ENCODE assay signal across 12 mouse cellular contexts in the genomic region with DNA sequence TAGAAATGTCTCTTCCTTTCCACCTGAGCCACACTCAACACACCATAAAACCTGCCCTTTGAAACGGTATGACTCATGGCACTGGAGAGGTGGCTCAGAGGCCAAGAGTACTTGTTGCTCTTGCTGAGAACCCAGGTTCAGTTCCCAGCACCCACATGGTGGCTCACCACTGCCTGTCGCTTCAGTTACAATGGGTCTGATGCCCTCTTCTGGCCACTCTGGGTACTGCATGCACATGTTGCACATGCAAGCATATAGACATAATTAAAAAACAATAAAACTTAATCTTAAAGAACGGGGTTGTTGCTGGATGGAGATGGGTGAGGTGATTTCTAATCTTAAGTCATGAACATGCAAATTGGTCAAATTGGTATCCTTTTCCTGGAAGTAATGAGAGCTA. TPM values are rescaled to one million over a fixed set of nuclear protein-coding genes. Genes with fewer than 3 reads are reported as not detected.
A peak's percentile ranks its signal among the peaks of the same experiment; 100 is the strongest.
DNase-seq lines count a peak whose midpoint lies in the region; ATAC-seq and TF ChIP-seq lines count a peak whose summit lies in the region.
"Had no signal": no experiment of that assay in that cellular context is flagged by ENCODE, and none has a peak within 500 bp of the region (broad histone marks: within the 10 kb centered on the region; RNA-seq: fewer than 3 reads in every experiment).

No protein-coding gene starts in this region.

- no peak; the same call in 1 of the 2 replicates for TF ChIP-seq RAD21 in MEL (IDR thresholded peaks at IDR 0.05; ENCODE audit: low read depth, low read length)

- DNase-seq in kidney, adult 2 months, result no peak
- DNase-seq in kidney, adult 18-20 months, result no peak
- DNase-seq in midbrain, postnatal 0 days (ENCODE audit: low spot score), result no peak
- DNase-seq in midbrain, embryonic 14.5 days, result no peak
- peak; percentile 20 for DNase-seq in MEL (ENCODE audit: low read depth, low spot score)
- no peak for DNase-seq in spleen, adult 12 weeks (ENCODE audit: low spot score)
- DNase-seq: adrenal gland, postnatal 14 days had no signal

- H3K79me2 ChIP-seq in MEL (ENCODE audit: control insufficient read depth, insufficient read depth, low read length, poor library complexity), result no peaks in the 10 kb centered on the region

- TF ChIP-seq POLR2A in kidney, adult 2 months (IDR thresholded peaks at IDR 0.05; ENCODE audit: low read depth, low read length), result no peak
- no peak for TF ChIP-seq POLR2A in MEL (IDR thresholded peaks at IDR 0.05; ENCODE audit: control insufficient read depth in 1 of 2, insufficient read depth in 1 of 2, low read depth in 1 of 2, low read length in 2 of 2, poor library complexity in 1 of 2)
- TF ChIP-seq POLR2A in testis, adult 2 months (IDR thresholded peaks at IDR 0.05; ENCODE audit: control insufficient read depth, low read depth, low read length), result no peak

- no peaks in the 10 kb centered on the region for H3K36me3 ChIP-seq in kidney, adult 2 months (ENCODE audit: control insufficient read depth, insufficient read depth, low read length)
- H3K36me3 ChIP-seq in midbrain, postnatal 0 days (ENCODE audit: insufficient read depth, low read length), result 0 out of 2 replicates have a peak, but pooled peaks cover 4% of the 10 kb centered on the region
- no peaks in the 10 kb centered on the region for H3K36me3 ChIP-seq in midbrain, embryonic 14.5 days (ENCODE audit: control insufficient read depth, insufficient read depth, low read length)
- H3K36me3 ChIP-seq in MEL (ENCODE audit: control insufficient read depth in 1 of 2, insufficient read depth in 2 of 2, low read length in 2 of 2), result no peaks in the 10 kb centered on the region
- H3K36me3 ChIP-seq in testis, adult 2 months (ENCODE audit: control insufficient read depth, insufficient read depth, low read length), result no peaks in the 10 kb centered on the region
- H3K36me3 ChIP-seq: limb, embryonic 15.5 days had no signal

- H3K27ac ChIP-seq in kidney, adult 2 months (ENCODE audit: insufficient read depth, low read depth, low read length), result no peak overlapping the region
- no peak overlapping the region for H3K27ac ChIP-seq in midbrain, postnatal 0 days (ENCODE audit: low read depth, low read length)
- H3K27ac ChIP-seq in midbrain, embryonic 14.5 days (replicated peaks; ENCODE audit: low read depth, low read length), result no peak overlapping the region
- no peak overlapping the region for H3K27ac ChIP-seq in MEL (ENCODE audit: control insufficient read depth, low read depth, low read length)
- no peak overlapping the region for H3K27ac ChIP-seq in testis, adult 2 months (ENCODE audit: control insufficient read depth, insufficient read depth, low read depth, low read length)
- H3K27ac ChIP-seq: limb, embryonic 15.5 days; macrophage had no signal

- no peak overlapping the region for H3K4me3 ChIP-seq in kidney, adult 2 months (ENCODE audit: insufficient read depth, low read depth, low read length)
- H3K4me3 ChIP-seq in midbrain, postnatal 0 days (ENCODE audit: low read depth, low read length), result no peak overlapping the region
- H3K4me3 ChIP-seq in midbrain, embryonic 14.5 days (replicated peaks; ENCODE audit: low read depth, low read length), result no peak overlapping the region
- no peak overlapping the region for H3K4me3 ChIP-seq in MEL (ENCODE audit: control insufficient read depth in 1 of 2, insufficient read depth in 1 of 2, low read depth in 2 of 2, low read length in 2 of 2)
- H3K4me3 ChIP-seq in testis, adult 2 months (ENCODE audit: control insufficient read depth, low read depth, low read length), result no peak overlapping the region
- H3K4me3 ChIP-seq: limb, embryonic 15.5 days had no signal

- no peak overlapping the region for H3K4me2 ChIP-seq in midbrain, postnatal 0 days (ENCODE audit: low read depth, low read length, poor library complexity, severe bottlenecking)
- H3K4me2 ChIP-seq in midbrain, embryonic 14.5 days (ENCODE audit: low read length), result no peak overlapping the region
- H3K4me2 ChIP-seq: limb, embryonic 15.5 days had no signal

- no peaks in the 10 kb centered on the region for H3K9me3 ChIP-seq in midbrain, postnatal 0 days (ENCODE audit: low read length)
- no peaks in the 10 kb centered on the region for H3K9me3 ChIP-seq in midbrain, embryonic 14.5 days (ENCODE audit: control insufficient read depth, low read length)
- H3K9me3 ChIP-seq in MEL (replicated peaks; ENCODE audit: insufficient read depth, low read length), result no peaks in the 10 kb centered on the region
- H3K9me3 ChIP-seq: limb, embryonic 15.5 days had no signal

- no peaks in the 10 kb centered on the region for H3K27me3 ChIP-seq in kidney, adult 2 months (replicated peaks; ENCODE audit: control insufficient read depth, insufficient read depth, low read length)
- H3K27me3 ChIP-seq in midbrain, postnatal 0 days (ENCODE audit: insufficient read depth, low read length), result no peaks in the 10 kb centered on the region
- no peaks in the 10 kb centered on the region for H3K27me3 ChIP-seq in midbrain, embryonic 14.5 days (ENCODE audit: control insufficient read depth, insufficient read depth, low read length)
- no peaks in the 10 kb centered on the region for H3K27me3 ChIP-seq in MEL (ENCODE audit: control insufficient read depth in 1 of 2, insufficient read depth in 2 of 2, low read length in 2 of 2)
- no peaks in the 10 kb centered on the region for H3K27me3 ChIP-seq in testis, adult 2 months (ENCODE audit: control insufficient read depth, insufficient read depth, low read length)
- H3K27me3 ChIP-seq: limb, embryonic 15.5 days had no signal

- peak; percentile 33; the same call in 1 of the 2 replicates for TF ChIP-seq CTCF in kidney, adult 2 months (conservative IDR thresholded peaks at IDR 0.05; ENCODE audit: insufficient read depth, insufficient read length, low read depth, low read length)
- TF ChIP-seq CTCF in midbrain, postnatal 0 days (IDR thresholded peaks at IDR 0.05), result peak; percentile 46
- TF ChIP-seq CTCF in MEL (IDR thresholded peaks at IDR 0.05 in 2 of 3, conservative IDR thresholded peaks at IDR 0.05 in 1 of 3; ENCODE audit: control insufficient read depth in 1 of 3, insufficient read depth in 1 of 3, low read depth in 2 of 3, low read length in 3 of 3, poor library complexity in 1 of 3, severe bottlenecking in 1 of 3), result peak; percentile 20 to 33 (median 28); a peak in 4 of 6 replicates
- TF ChIP-seq CTCF in testis, adult 2 months (IDR thresholded peaks at IDR 0.05; ENCODE audit: control insufficient read depth, insufficient read depth, insufficient replicate concordance, low read depth, low read length), result peak; percentile 89

- no peak for ATAC-seq in midbrain, postnatal 0 days (ENCODE audit: low FRiP score)
- no peak for ATAC-seq in midbrain, embryonic 14.5 days (ENCODE audit: low FRiP score, low TSS enrichment)
- ATAC-seq: CD4-positive, CD25-positive, alpha-beta regulatory T cell, adult 4 months had no signal

- H3K4me1 ChIP-seq in kidney, adult 2 months (ENCODE audit: control insufficient read depth, insufficient read depth, low read length), result no peaks in the 10 kb centered on the region; the same call in 1 of the 2 replicates
- H3K4me1 ChIP-seq in midbrain, postnatal 0 days (ENCODE audit: insufficient read depth, low read length), result no peaks in the 10 kb centered on the region
- H3K4me1 ChIP-seq in midbrain, embryonic 14.5 days (ENCODE audit: control insufficient read depth, insufficient read depth, low read length), result no peaks in the 10 kb centered on the region
- H3K4me1 ChIP-seq in MEL (ENCODE audit: control insufficient read depth in 1 of 2, insufficient read depth in 2 of 2, low read length in 2 of 2), result no peaks in the 10 kb centered on the region
- peaks cover 7% of the 10 kb centered on the region for H3K4me1 ChIP-seq in testis, adult 2 months (ENCODE audit: control insufficient read depth, insufficient read depth, low read length)
- H3K4me1 ChIP-seq: limb, embryonic 15.5 days had no signal

- no peak for TF ChIP-seq EP300 in MEL (IDR thresholded peaks at IDR 0.05; ENCODE audit: low read depth in 1 of 2, low read length in 2 of 2)

- H3K9ac ChIP-seq in midbrain, postnatal 0 days (replicated peaks; ENCODE audit: low read length, poor library complexity, severe bottlenecking), result no peak overlapping the region
- no peak overlapping the region for H3K9ac ChIP-seq in midbrain, embryonic 14.5 days (replicated peaks; ENCODE audit: low read length)
- no peak overlapping the region for H3K9ac ChIP-seq in MEL (ENCODE audit: control insufficient read depth, low read depth, low read length, poor library complexity, severe bottlenecking)
- H3K9ac ChIP-seq: limb, embryonic 15.5 days had no signal

- 88% methylated on average over 3 of the region's 3 CpGs for WGBS in kidney, adult 2 months
- WGBS in midbrain, postnatal 0 days, result 91% methylated on average over 3 of the region's 3 CpGs
- WGBS in midbrain, embryonic 14.5 days, result 94% methylated on average over 3 of the region's 3 CpGs

TF ChIP-seq in MEL, 35 proteins besides CTCF, POLR2A, EP300 and RAD21 (continues in another document):
- TF ChIP-seq CHD1 (IDR thresholded peaks at IDR 0.05; ENCODE audit: low read depth, low read length) (no peak), USF2 (IDR thresholded peaks at IDR 0.05; ENCODE audit: borderline replicate concordance in 1 of 2, insufficient read depth in 1 of 2, low read depth in 1 of 2, low read length in 2 of 2) (no peak), MYB (IDR thresholded peaks at IDR 0.05; ENCODE audit: low read depth, low read length) (no peak), SMC3 (IDR thresholded peaks at IDR 0.05; ENCODE audit: low read depth, low read length) (0 out of 2 replicates have a peak, but pooled peaks have one; percentile 2), ZC3H11A (IDR thresholded peaks at IDR 0.05; ENCODE audit: low read depth, low read length) (no peak)

RNA-seq across cellular contexts. Expression of a gene that starts 7.7 kb away (rescaled TPM):
- 20.6 and 21.0 TPM in 2 replicates for polyA plus RNA-seq in kidney, adult 2 months (2012; rRNA removed)
- total RNA-seq in midbrain, postnatal 0 days (2014; rRNA removed), result 34.4 and 39.1 TPM in 2 replicates
- polyA plus RNA-seq in midbrain, postnatal 0 days (2015; fragmentation: Nextera tagmentation; extraction: Ambion mirVana), result 16.2 and 17.7 TPM in 2 replicates
- 22.8 and 27.3 TPM in 2 replicates for polyA plus RNA-seq in midbrain, embryonic 14.5 days (2014; fragmentation: Nextera tagmentation; extraction: Ambion mirVana)
- total RNA-seq in MEL (2012; rRNA removed), result 29.1 and 31.7 TPM in 2 replicates
- 10 to 100 TPM in 1 of 2 experiments, not detected in 1; 35.5 TPM for polyA plus RNA-seq in MEL (2012; ENCODE audit: insufficient read depth in 1 of 2, insufficient read length in 2 of 2, low read depth in 1 of 2, low replicate concordance in 2 of 2, missing spikeins in 1 of 2)
- 19.8 and 22.8 TPM in 2 replicates for polyA plus RNA-seq in testis, adult 2 months (2012; rRNA removed)

RNA-seq across cellular contexts. Expression of a gene that starts 8.3 kb away (rescaled TPM):
- polyA plus RNA-seq in kidney, adult 2 months (2012; rRNA removed), result 2.5 and 2.6 TPM in 2 replicates
- 9.6 and 12.8 TPM in 2 replicates for total RNA-seq in midbrain, postnatal 0 days (2014; rRNA removed)
- 1.3 and 1.7 TPM in 2 replicates for polyA plus RNA-seq in midbrain, postnatal 0 days (2015; fragmentation: Nextera tagmentation; extraction: Ambion mirVana)
- polyA plus RNA-seq in midbrain, embryonic 14.5 days (2014; fragmentation: Nextera tagmentation; extraction: Ambion mirVana), result 1.1 and 1.6 TPM in 2 replicates
- not detected in 2 replicates for total RNA-seq in MEL (2012; rRNA removed)
- under 1 TPM in 1 of 2 experiments, not detected in 1; 0.19 TPM for polyA plus RNA-seq in MEL (2012; ENCODE audit: insufficient read depth in 1 of 2, insufficient read length in 2 of 2, low read depth in 1 of 2, low replicate concordance in 2 of 2, missing spikeins in 1 of 2)
- polyA plus RNA-seq in testis, adult 2 months (2012; rRNA removed), result 37.7 and 37.9 TPM in 2 replicates
- polyA plus RNA-seq: CD4-positive, CD25-positive, alpha-beta regulatory T cell, adult 4 months; heart, postnatal 0 days had no signal

Comparison
In these comparisons a context has a peak if more than half of its experiments do, and no peak if none do; other contexts are left out.
1. CTCF ChIP-seq: peak in every context shown above with its lines; median percentile 89 in testis, adult 2 months; 46 in midbrain, postnatal 0 days; 33 in kidney, adult 2 months; 28 in MEL.
2. RNA of a gene that starts 8.3 kb away (polyA plus RNA-seq): 37.7 to 37.9 TPM in testis, adult 2 months; 2.5 to 2.6 TPM in kidney, adult 2 months, 1.3 to 1.7 TPM in midbrain, postnatal 0 days, 1.1 to 1.6 TPM in midbrain, embryonic 14.5 days and 0.19 TPM in MEL; every median in the first group is over 10 times any median in the second.